In genomic region chr2:170507734-170508133, GRCm38 (mm10) we compare ENCODE assay signal across 7 mouse cellular contexts. TPM values are rescaled to one million over a fixed set of nuclear protein-coding genes. Genes with fewer than 3 reads are reported as not detected.
DNase-seq lines count a peak whose midpoint lies in the region; ATAC-seq lines count a peak whose summit lies in the region.

No protein-coding gene starts in this region.

- intact Hi-C loops in heart, postnatal 25 days (cut with DNase I) = loop anchor here (1.0 to 2.0 kb wide), 2 partner anchors 56 to 153 kb away; no protein-coding TSS in a partner anchor

- peak; percentile 48 for ATAC-seq in megakaryocyte-erythroid progenitor cell, adult 5-6 weeks (replicated peaks; ENCODE audit: low FRiP score, low TSS enrichment, poor library complexity, severe bottlenecking)

- DNase-seq in ES-CJ7 (ENCODE audit: low read depth, low spot score) = peak; percentile 73
- peak; percentile 85 for DNase-seq in adrenal gland, postnatal 10 days
- DNase-seq in embryo, embryonic 11.5 days (ENCODE audit: low read depth, low spot score) = peak; percentile 75
- peak; percentile 40 for DNase-seq in heart, postnatal 25 days (ENCODE audit: low spot score)
- peak; percentile 75 to 92 for DNase-seq in layer of hippocampus, postnatal 25 days (ENCODE audit: extremely low spot score in 1 of 2, low spot score in 1 of 2)
- DNase-seq in spleen, adult 18-20 months = peak; percentile 41 to 74

RNA-seq across cellular contexts. Expression of gene Cyp24a1, which starts 10.8 kb away (rescaled TPM):
- not detected for total RNA-seq in adrenal gland, postnatal 10 days (2021)
- total RNA-seq in heart, postnatal 25 days (2021) = not detected
- total RNA-seq in layer of hippocampus, postnatal 25 days (2021) = not detected
- total RNA-seq in megakaryocyte-erythroid progenitor cell, adult 5-6 weeks (2014; fragmentation: Nextera tagmentation) = not detected in 2 replicates
- total RNA-seq in megakaryocyte-erythroid progenitor cell, adult 5-6 weeks (2017) = not detected in 2 replicates

RNA-seq across cellular contexts. Expression of gene Pfdn4, which starts 11.5 kb away (rescaled TPM):
- total RNA-seq in adrenal gland, postnatal 10 days (2021) = 10 to 100 TPM; 19.9 to 27.6 TPM
- 10 to 100 TPM; 11.1 to 12.2 TPM for total RNA-seq in heart, postnatal 25 days (2021)
- total RNA-seq in layer of hippocampus, postnatal 25 days (2021) = 10 to 100 TPM; 32.1 TPM
- total RNA-seq in megakaryocyte-erythroid progenitor cell, adult 5-6 weeks (2014; fragmentation: Nextera tagmentation) = 53.8 and 62.9 TPM in 2 replicates
- 90.7 and 91.2 TPM in 2 replicates for total RNA-seq in megakaryocyte-erythroid progenitor cell, adult 5-6 weeks (2017)

Comparison
In these comparisons a context has a peak if more than half of its experiments do, and no peak if none do; other contexts are left out.
1. Peak in every context shown above with its lines: DNase-seq and ATAC-seq.